Mouse (Mus musculus) stomach, embryonic 14.5 days (tissue): Measurements from ENCODE around the gene Adcy7. TPM values are rescaled to one million over a fixed set of nuclear protein-coding genes. Genes with fewer than 3 reads are reported as not detected.
A peak's percentile ranks its signal among the peaks of the same experiment; 100 is the strongest.

Experiments used
- ATAC-seq: fragments of 200-750 bp; cut with Nextera tagmentation; 2 replicates; pipeline ENCODE4 v1.8.0; 2017; ENCODE audit warnings: low read depth, moderate TSS enrichment; ENCODE audit not compliant: insufficient number of reproducible peaks, insufficient read depth, low FRiP score
- H3K27ac ChIP-seq: fragments of 300-500 bp; sonication (generic); 2 replicates; pipeline ENCODE4 v1.5.1; 2014; ENCODE audit warnings: mild to moderate bottlenecking, low read length, moderate library complexity, mixed read lengths
- H3K27me3 ChIP-seq: fragments of 300-500 bp; sonication (generic); 2 replicates; pipeline ENCODE4 v1.6.1; 2014; ENCODE audit warnings: low read length, control low read depth, mixed read lengths; ENCODE audit not compliant: control insufficient read depth, insufficient read depth
- H3K36me3 ChIP-seq: fragments of 300-500 bp; sonication (generic); 2 replicates; pipeline ENCODE4 v1.6.1; 2014; ENCODE audit warnings: mild to moderate bottlenecking, control low read depth, low read length, moderate library complexity, mixed read lengths; ENCODE audit not compliant: control insufficient read depth, insufficient read depth
- H3K4me1 ChIP-seq: fragments of 300-500 bp; sonication (generic); 2 replicates; pipeline ENCODE4 v1.6.1; 2014; ENCODE audit warnings: low read length, control low read depth, mixed read lengths; ENCODE audit not compliant: control insufficient read depth, insufficient read depth
- H3K4me2 ChIP-seq: fragments of 300-500 bp; sonication (generic); replicated peaks from 2 replicates; pipeline ENCODE4 v1.6.1; 2014; ENCODE audit warnings: low read depth, low read length, control low read depth
- H3K4me3 ChIP-seq: fragments of 300-500 bp; sonication (generic); 2 replicates; pipeline ENCODE4 v1.5.1; 2014; ENCODE audit warnings: low read depth, low read length, control low read depth
- H3K9ac ChIP-seq: fragments of 300-500 bp; sonication (generic); replicated peaks from 2 replicates; pipeline ENCODE4 v1.6.1; 2014; ENCODE audit warnings: low read depth, mild to moderate bottlenecking, control low read depth, low read length, moderate library complexity, mixed read lengths
- H3K9me3 ChIP-seq: fragments of 300-500 bp; sonication (generic); 2 replicates; pipeline ENCODE4 v1.6.1; 2016; ENCODE audit warnings: low read depth, low read length, control low read depth; ENCODE audit not compliant: control insufficient read depth
- WGBS: fragments of 180-500 bp; shearing (Covaris S2); extraction: QIAGEN DNeasy Blood & Tissue Kit; methylation state at CpG from one replicate; pipeline ENCODE4 v1.1.7; 2014; 5-methylcytosine and 5-hydroxymethylcytosine counted together
- polyA plus RNA-seq: library from polyadenylated mRNA; unstranded; fragments of >200 nt; fragmentation: Nextera tagmentation; extraction: Ambion mirVana; gene quantifications from 2 replicates; pipeline ENCODE4 v1.2.1, GENCODE M21; 2014

Gene Adcy7
- 3.8 and 5.0 TPM in 2 replicates for polyA plus RNA-seq

DNA sequence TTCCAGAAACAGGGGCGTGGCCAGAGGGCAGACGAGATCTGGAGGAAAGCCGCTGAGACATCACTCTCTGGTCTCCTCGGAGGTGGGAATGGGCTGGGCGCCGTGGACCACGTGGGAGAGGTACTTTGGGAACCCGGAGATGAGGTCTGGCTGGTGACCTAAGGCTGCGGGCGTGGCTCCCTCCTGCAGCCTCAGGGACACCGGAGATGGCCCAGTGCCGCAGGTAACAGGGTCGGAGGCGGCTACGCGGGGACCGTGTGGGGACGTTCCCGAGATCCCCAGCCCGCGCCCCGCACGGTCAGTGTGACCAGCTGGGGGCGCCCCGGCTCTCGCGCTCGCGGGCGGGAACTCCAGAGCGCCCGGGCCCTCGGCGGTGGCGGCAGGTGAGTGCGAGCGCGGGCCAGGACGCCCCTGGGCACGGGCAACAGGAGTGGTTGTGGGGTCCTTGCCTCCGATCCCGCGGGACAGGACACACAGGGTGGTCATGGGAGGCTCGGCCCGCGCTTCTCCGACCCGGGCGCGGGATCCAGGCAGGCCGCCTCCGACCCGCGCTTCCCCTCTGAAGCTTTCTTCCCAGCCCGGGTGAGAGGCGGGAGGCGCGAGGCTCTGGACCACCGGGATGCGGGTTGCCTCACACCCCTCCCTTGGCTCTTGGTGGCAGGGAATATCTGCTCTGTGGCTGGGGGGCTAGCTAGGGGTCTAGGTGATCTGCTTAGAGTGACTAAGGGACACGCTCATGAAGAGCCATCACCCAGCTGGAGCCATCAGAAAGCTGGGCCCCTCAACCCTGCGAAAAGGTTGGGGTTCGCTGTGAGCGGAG is at the start of gene Adcy7:
TSS of gene Adcy7 (plus strand) at position 173 of the 820 bp plus-strand sequence.
- WGBS: 3% methylated on average over 63 of the region's 64 CpGs
- Histone ChIP-seq H3K9ac (peak within 1 kb of the TSS; percentile 40), H3K27ac (no peak within 1 kb of the TSS), H3K27me3 (peaks cover 11% of the 10 kb centered on the region; the same call in 1 of the 2 replicates), H3K4me3 (peak within 1 kb of the TSS; percentile 38), H3K36me3 (no peaks in the 10 kb centered on the region), H3K4me1 (peaks cover 9% of the 10 kb centered on the region; the same call in 1 of the 2 replicates), H3K4me2 (peak within 1 kb of the TSS; percentile 95), H3K9me3 (no peaks in the 10 kb centered on the region)
- 0 out of 2 replicates have a peak, but pooled peaks have one; percentile 15 for ATAC-seq

DNA sequence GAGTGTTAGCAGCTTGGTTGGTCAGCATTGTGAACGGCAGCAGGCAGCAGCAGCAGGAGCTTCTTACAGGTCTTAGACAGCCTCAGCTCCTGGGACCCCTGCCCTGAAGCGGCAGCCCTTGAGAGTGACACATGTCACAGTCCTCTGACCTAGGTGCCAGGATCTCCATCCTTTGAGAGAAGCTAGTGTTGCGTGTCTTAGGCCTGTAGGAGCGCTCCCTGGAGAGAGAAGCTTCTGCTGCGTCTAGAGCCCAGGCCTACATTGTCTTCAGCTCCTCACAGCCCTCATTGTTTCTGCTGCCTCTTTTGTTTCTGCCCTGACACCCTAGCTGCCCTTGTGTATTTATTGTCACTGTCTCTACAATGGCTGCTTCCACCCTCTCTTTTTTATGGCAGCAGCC is 46.8 kb upstream of the Adcy7 start:
- no peak overlapping the region for H3K9ac ChIP-seq
- no peak for ATAC-seq
- H3K4me1 ChIP-seq: peaks cover 25% of the 10 kb centered on the region
- no peaks in the 10 kb centered on the region for H3K27me3 ChIP-seq
- no peak overlapping the region for H3K27ac ChIP-seq
- H3K4me2 ChIP-seq: no peak overlapping the region
- no peaks in the 10 kb centered on the region for H3K9me3 ChIP-seq
- 76% methylated on average over 5 of the region's 5 CpGs for WGBS
- no peaks in the 10 kb centered on the region for H3K36me3 ChIP-seq
- H3K4me3 ChIP-seq: no peak overlapping the region

DNA sequence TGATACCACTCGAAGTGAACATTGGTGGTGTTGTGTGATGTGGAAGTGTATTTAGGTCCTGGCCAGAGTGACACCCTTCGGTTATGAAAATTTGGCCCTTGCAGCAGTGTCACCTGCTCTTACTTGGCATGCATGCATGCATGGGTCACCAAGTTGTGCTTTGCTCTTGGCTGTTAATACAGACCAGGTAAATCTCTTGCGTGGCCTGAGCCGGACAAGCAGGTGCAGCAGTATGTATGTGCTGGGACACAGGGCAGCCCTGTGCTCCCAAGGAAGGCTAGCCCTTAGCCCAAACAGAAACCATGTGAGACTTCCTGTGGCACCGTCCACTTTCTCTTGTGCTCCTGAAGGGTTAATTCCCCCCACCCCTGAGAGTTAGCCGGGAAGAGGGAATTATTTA is 44.4 kb upstream of the Adcy7 start:
- no peak overlapping the region for H3K4me3 ChIP-seq
- no peak overlapping the region for H3K9ac ChIP-seq
- peaks cover 20% of the 10 kb centered on the region for H3K4me1 ChIP-seq
- H3K27me3 ChIP-seq: no peaks in the 10 kb centered on the region
- H3K4me2 ChIP-seq: 0 out of 2 replicates have a peak overlapping the region, but pooled peaks have one; percentile 4
- 59% methylated on average over 6 of the region's 6 CpGs for WGBS
- no peaks in the 10 kb centered on the region for H3K36me3 ChIP-seq
- ATAC-seq: no peak
- no peaks in the 10 kb centered on the region for H3K9me3 ChIP-seq
- no peak overlapping the region for H3K27ac ChIP-seq

DNA sequence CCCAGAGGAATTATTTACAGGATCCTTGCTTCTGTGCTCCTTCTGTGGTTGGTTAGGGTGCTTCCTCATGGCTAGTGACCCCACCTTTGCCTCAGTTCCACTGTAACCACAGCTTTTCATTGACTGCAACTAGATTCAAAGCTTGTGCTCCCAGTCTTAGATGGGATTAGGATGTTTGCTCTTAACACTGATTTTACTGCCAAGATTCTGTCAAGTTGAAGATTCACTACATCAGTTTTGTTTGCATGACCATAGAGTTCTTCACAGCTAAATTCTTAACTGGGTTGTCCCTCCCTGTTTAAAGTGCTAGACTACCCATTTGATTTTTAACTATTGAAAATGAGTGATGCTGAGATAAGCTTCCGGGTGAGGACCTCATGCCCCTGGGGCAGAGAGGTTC is 43.9 kb upstream of the Adcy7 start:
- H3K9ac ChIP-seq: no peak overlapping the region
- H3K27ac ChIP-seq: no peak overlapping the region; the same call in 1 of the 2 replicates
- H3K4me1 ChIP-seq: peaks cover 20% of the 10 kb centered on the region
- ATAC-seq: no peak
- no peak overlapping the region for H3K4me3 ChIP-seq
- no peaks in the 10 kb centered on the region for H3K36me3 ChIP-seq
- H3K4me2 ChIP-seq: 0 out of 2 replicates have a peak overlapping the region, but pooled peaks have one; percentile 4
- no peaks in the 10 kb centered on the region for H3K27me3 ChIP-seq
- 52% methylated on average over 1 of the region's 1 CpGs for WGBS
- no peaks in the 10 kb centered on the region for H3K9me3 ChIP-seq

DNA sequence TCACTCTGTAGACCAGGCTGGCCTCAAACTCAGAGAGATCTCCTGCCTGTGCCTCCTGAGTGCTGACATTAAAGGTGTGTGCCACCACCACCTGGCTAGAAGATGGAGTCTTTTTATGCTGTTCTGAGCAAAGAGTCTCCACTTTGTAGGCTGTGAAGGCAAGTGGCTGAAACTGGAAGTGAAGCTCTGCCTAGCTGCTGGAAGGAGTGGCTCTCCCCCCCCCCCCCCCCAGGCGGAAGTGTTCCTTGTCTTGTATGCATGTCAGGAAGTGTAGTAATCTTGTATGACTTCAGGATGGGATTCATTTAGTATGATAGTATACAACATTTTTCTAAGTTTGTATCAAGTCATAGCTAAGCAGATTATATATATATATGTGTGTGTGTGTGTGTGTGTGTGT is 43.4 kb upstream of the Adcy7 start:
- Histone ChIP-seq H3K27me3 (no peaks in the 10 kb centered on the region), H3K9ac (no peak overlapping the region), H3K27ac (no peak overlapping the region; the same call in 1 of the 2 replicates), H3K4me2 (no peak overlapping the region), H3K4me3 (no peak overlapping the region), H3K36me3 (no peaks in the 10 kb centered on the region), H3K9me3 (no peaks in the 10 kb centered on the region), H3K4me1 (peaks cover 20% of the 10 kb centered on the region)
- 50% methylated on average over 1 of the region's 1 CpGs for WGBS
- ATAC-seq: no peak

DNA sequence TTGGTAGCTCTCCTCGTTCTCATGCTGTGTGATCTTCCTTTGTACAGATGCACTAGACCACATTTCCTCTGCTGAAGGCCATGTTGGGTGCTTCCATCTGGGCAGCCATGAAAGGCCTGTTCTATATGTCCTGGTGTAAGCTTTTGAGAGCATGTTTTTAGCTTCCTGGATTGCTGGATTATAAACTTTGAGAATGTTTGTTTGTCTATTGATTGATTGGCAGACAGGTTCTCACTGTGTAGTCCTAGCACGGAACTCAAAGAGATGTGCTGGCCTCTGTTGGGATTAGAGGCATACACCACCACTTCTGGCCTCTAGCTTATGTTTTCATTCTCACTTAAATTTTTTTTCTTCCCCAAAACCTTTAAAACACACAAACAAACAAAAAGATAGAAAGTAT is 35.5 kb upstream of the Adcy7 start:
- Histone ChIP-seq H3K9me3 (no peaks in the 10 kb centered on the region), H3K27me3 (no peaks in the 10 kb centered on the region), H3K36me3 (no peaks in the 10 kb centered on the region), H3K9ac (no peak overlapping the region), H3K4me3 (no peak overlapping the region), H3K4me2 (no peak overlapping the region), H3K4me1 (no peaks in the 10 kb centered on the region), H3K27ac (no peak overlapping the region)
- ATAC-seq: no peak
- 73% methylated on average over 2 of the region's 2 CpGs for WGBS

DNA sequence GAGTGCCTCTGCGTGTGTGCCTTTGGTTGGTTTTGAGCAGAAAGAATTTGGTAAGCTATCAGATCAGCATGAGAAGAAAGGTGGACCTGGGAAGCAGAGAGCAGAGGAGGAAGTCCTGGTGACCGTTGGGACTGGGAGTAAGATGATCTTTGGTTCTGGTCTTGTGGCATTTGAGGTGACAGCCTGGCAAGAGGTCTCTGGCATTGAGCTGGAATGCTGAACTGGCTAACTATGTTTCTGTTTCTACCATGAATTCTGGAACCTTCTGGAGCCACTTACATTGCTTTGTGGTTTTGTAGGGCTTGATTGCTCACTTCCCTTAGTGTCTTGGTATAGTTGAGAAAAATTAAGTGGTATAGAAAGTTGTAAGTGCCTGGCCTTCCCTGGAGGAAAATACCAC is 34.6 kb upstream of the Adcy7 start:
- Histone ChIP-seq H3K4me3 (no peak overlapping the region), H3K4me2 (no peak overlapping the region), H3K27me3 (no peaks in the 10 kb centered on the region), H3K4me1 (no peaks in the 10 kb centered on the region), H3K36me3 (no peaks in the 10 kb centered on the region), H3K27ac (no peak overlapping the region), H3K9me3 (no peaks in the 10 kb centered on the region), H3K9ac (no peak overlapping the region)
- 70% methylated on average over 2 of the region's 2 CpGs for WGBS
- no peak for ATAC-seq

DNA sequence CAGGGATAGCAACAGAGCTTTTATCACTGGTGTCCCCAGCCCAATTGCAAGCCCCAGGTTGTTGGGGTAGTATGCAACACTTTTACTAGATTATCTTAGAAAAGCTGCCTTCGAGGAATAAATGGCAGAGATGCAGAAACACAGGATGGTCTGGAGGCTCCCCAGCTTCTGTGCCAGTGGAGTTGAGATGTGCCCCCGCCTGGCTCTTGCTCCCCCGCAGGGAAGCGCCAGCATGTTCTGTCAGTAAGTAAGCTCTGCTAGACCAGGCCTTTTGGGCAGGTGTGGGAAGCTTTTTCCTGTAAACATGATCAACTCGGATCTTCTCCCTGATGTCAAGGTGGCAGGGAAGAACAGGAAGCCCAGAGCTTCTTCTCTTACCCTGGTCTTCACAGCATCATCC is 32.9 kb upstream of the Adcy7 start:
- WGBS: 90% methylated on average over 5 of the region's 5 CpGs
- Histone ChIP-seq H3K27me3 (no peaks in the 10 kb centered on the region), H3K4me3 (no peak overlapping the region), H3K4me1 (no peaks in the 10 kb centered on the region), H3K4me2 (no peak overlapping the region), H3K9me3 (no peaks in the 10 kb centered on the region), H3K36me3 (0 out of 2 replicates have a peak, but pooled peaks cover 2% of the 10 kb centered on the region), H3K27ac (no peak overlapping the region), H3K9ac (no peak overlapping the region)
- ATAC-seq: no peak
